Mouse (Mus musculus) megakaryocyte-erythroid progenitor cell, adult 5-6 weeks (primary cell): ENCODE results near the gene Tspan5. TPM values are rescaled to one million over a fixed set of nuclear protein-coding genes. Genes with fewer than 3 reads are reported as not detected.

Source experiments
- ATAC-seq: replicated peaks from 2 replicates; pipeline ENCODE4 v1.8.0; 2016; ENCODE audit warnings: mild to moderate bottlenecking, inconsistent platforms; ENCODE audit not compliant: severe bottlenecking, poor library complexity, low FRiP score, low TSS enrichment
- total RNA-seq, 2 experiments: library from RNA; stranded (forward) in 1 of 2; stranded (reverse) in 1 of 2; fragments of 200-1000, 215-1000 nt in 1 of 2; fragments of >200 nt in 1 of 2; fragmentation: Nextera tagmentation in 1 of 2; gene quantifications; 2 replicates each; pipeline ENCODE4 v1.2.3; 2014 to 2017

Tspan5 gene
- total RNA-seq, 2 experiments from 2014 or later = 1.8 to 7.5 TPM

DNA sequence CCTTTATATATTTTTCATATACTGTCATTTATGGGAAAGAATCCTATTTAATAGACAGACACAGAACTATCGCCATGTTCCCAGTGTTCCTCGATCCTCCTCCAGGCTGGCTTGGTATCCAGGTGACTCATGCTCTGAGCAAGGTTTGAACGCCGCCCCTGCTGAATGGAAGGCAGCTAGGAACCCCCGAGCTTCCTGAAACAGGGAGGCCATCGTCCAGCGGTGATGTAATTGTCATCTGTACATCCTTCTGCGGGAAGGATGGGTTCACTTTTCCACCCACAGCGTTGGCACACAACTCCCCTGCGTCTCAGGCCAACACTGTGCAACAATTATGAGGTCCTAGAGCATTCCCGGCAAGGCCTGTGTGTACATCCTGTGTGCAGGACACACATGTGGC, 92.2 kb downstream of the Tspan5 start:
- no peak for ATAC-seq

- no peak for ATAC-seq
These were observed 94.9 kb downstream of the Tspan5 start for GRCm38 (mm10) chr3:138836937-138837336.

DNA sequence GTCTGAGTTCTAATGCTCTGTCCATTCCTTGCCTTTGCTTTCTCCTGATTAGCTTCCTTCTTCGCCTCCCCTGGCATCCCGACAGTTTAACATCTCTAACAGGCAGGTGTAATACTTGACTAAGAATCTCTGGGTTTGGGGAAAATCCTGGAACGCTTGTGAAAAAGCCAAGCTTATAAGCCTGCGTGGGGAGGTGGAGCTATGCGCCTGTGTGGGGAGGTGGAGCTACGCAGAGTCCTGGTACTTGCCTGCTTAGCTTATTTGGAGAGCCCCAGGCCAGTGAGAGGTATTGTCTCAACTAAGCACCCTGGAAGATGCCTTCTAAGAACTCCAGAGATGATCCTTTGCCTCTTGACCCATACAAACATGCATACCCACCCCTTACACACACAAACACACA, 95.7 kb downstream of the Tspan5 start:
- ATAC-seq = no peak

- no peak for ATAC-seq
These were observed 97.7 kb downstream of the Tspan5 start for GRCm38 (mm10) chr3:138839656-138840055.

- no peak for ATAC-seq
These were observed 99.3 kb downstream of the Tspan5 start for GRCm38 (mm10) chr3:138841288-138841687.

- ATAC-seq = no peak
These were observed 101.2 kb downstream of the Tspan5 start for GRCm38 (mm10) chr3:138843180-138843579.

- ATAC-seq = no peak
These were observed 101.6 kb downstream of the Tspan5 start for GRCm38 (mm10) chr3:138843641-138844040.

DNA sequence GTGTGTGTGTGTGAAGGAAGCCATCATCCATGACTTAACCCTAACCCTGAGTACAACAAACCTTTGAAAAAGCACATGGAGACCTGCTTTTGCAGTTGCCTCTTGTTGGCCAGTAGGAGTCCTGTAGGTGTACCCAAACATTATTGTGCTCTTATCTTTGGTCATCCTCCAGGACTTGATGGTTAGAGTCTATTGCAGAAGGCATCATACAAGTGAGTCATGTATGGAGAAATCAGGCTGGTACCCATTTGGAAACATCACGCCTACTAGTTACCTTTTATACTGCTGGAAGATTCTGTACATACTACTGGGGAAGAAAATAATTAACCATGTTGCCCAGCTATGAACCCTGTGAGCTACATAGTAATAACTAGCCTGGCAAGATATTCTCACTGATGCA, 103.8 kb downstream of the Tspan5 start:
- ATAC-seq = no peak

DNA sequence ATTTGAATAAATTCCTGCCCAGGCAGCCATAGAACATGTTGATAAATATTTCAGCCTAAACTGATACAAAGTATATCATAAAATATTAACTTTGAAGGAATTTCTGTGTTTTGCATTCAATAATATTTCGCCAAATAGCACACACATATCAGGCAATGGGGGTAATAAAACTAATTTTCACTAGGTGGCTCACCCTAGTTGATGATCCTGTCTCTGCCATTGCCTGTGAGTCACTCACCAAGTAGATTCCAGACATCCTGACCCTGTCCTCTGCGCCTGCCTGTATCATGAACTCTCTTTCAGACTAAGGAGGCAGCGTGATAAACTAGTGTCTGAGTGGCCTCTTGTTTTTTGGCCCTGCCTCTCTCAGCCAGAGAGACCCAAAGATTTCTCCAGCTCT, 105.8 kb downstream of the Tspan5 start:
- no peak for ATAC-seq

- ATAC-seq = no peak
These were observed 107.8 kb downstream of the Tspan5 start for GRCm38 (mm10) chr3:138849755-138850301.

GRCm38 (mm10) chr3:138851876-138852275, 109.9 kb downstream of the Tspan5 start:
- ATAC-seq = no peak

DNA sequence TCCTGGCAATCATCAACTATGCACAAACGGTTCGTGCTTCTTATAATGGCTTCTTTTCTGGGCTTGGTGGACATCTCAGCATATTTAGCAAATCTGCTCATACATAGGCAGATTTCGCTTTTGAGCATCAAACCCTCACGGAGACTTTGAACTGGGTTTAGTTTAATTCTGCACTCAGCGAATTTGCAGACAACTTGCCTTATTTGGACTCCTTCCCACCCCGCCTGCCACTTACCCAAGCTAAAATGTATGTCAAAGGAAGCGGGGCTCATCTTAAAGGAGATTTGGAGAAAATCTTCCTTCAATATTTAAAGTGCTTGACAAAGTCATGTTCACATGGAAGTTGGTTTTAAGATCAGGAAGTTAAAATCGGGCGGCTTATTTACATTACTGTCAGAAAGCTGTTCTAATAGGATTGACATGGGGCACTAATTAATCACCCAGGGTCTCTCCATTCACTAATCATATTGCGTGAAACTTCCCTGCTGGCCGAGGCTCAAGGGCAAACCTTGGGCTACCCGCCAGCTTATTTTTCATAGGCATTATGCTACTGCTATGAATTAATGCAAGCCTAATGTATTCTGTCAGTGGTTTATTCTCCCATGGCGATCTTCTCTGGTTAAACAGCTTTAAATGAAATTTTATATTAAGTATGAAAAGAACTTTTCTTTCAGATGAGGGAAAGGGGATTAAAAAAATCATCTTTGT, 111.1 kb downstream of the Tspan5 start:
- no peak for ATAC-seq

- ATAC-seq = no peak
These were observed 112.2 kb downstream of the Tspan5 start for GRCm38 (mm10) chr3:138853996-138854836.

DNA sequence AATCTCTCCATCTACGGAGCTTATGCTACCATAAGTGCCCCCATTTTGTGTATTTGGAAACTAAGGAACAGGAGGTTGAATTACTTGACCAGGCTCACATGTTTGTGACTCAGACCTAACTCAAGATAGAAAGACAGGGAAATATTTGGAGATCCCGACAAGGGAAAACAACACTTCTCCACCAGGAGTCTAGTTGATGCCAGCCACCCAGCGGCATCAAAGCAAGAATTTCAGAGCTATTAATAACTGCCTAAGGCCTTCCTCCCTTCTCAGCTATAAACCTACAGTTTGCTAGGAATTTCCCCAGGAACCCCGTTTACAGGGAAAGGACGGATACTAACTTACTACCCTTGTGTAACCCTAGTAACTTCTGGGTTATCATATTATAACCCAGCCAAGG, 113.4 kb downstream of the Tspan5 start:
- ATAC-seq = no peak

GRCm38 (mm10) chr3:138856946-138857345, 115.0 kb downstream of the Tspan5 start:
- ATAC-seq = no peak

DNA sequence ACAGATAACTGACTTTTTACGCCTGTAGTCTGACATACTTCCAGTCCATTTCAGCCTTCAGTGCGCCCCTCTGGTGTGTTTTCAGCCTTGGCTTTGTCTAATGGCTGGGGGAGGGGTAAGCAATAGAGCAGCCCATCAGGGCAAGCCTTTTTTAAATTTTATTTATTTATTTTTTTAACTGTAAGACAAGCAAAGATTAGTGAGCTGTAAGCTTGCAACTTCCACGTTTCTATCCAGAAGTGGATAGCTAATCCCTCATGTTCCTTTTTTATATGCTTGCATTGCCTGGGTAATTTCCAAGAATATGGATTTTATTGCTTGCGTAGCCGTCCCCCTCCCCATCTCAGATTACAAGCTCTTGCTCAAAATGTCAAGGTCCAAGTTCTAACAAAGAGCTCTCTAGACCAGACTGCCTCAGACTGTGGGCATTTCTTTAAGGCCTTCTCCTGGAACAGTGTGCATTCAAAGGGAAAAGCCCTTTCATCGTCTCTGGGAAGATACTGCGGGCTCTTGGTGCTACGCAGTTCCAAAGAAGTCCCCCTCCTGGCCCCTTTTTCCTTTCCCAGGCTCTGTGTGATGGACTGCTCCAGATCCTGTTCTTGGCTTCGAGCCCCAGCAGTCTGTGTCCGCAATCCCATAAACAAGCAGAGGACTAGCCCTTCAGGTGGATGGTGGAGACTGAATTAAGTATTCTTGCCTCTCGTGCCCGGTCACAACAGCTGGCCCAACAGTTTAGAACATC, 116.0 kb downstream of the Tspan5 start:
- ATAC-seq = no peak

GRCm38 (mm10) chr3:138858649-138859048, 116.7 kb downstream of the Tspan5 start:
- ATAC-seq = no peak

- no peak for ATAC-seq
These were observed 117.2 kb downstream of the Tspan5 start for GRCm38 (mm10) chr3:138859166-138859565.

- no peak for ATAC-seq
These were observed 117.7 kb downstream of the Tspan5 start for GRCm38 (mm10) chr3:138859666-138860065.

DNA sequence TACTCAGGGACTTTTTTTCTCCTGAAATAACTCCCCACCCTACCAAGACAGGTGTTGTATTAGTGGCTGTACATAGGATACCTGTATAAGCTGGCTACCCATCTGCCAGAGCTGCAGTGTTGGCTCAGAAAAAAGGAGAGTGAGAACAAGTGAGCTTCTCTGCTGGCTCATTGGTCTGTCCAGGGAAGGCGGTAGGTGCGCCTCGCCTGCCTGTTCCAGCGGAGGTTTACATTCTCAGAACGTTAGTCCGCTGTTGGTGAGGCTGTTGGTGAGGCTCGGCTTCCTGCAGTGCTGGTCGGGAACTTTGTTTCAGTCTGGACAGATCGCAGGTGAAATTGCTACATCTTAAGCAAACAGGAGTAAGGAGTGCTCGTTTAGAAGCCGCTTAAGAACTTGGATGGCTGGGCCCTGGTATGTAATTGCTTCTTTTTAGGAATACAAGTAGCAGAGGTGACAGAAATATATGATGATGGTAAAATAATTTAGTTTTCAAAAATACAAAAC, 118.3 kb downstream of the Tspan5 start:
- no peak for ATAC-seq
